Mouse (Mus musculus): ENCODE data around the gene Mtmr12. TPM values are rescaled to one million over a fixed set of nuclear protein-coding genes. Genes with fewer than 3 reads are reported as not detected.

Gene Mtmr12
- polyA plus RNA-seq, 1 experiment = 25.9 TPM

GRCm38 (mm10) chr15:12232429-12232828 lies 27.6 kb downstream of the Mtmr12 start:
- peak; percentile 49 for DNase-seq
- TF ChIP-seq POLR2A (IDR thresholded peaks at IDR 0.05; ENCODE audit: borderline replicate concordance, extremely low read depth, low read depth, low read length) (no peak), CTCF (IDR thresholded peaks at IDR 0.05; ENCODE audit: insufficient read depth, low read length) (no peak)
- H3K4me3 ChIP-seq (replicated peaks; ENCODE audit: extremely low read depth, low read depth, low read length) = no peak overlapping the region
- WGBS = 60% methylated on average over 11 of the region's 11 CpGs
- peaks cover 16% of the 10 kb centered on the region for H3K4me1 ChIP-seq (ENCODE audit: control insufficient read depth, insufficient read depth, low read length)

- no peak for DNase-seq
- no peak overlapping the region for H3K4me3 ChIP-seq (replicated peaks; ENCODE audit: extremely low read depth, low read depth, low read length)
- TF ChIP-seq CTCF (IDR thresholded peaks at IDR 0.05; ENCODE audit: insufficient read depth, low read length) (no peak), POLR2A (IDR thresholded peaks at IDR 0.05; ENCODE audit: borderline replicate concordance, extremely low read depth, low read depth, low read length) (no peak)
- WGBS = 72% methylated on average over 4 of the region's 4 CpGs
- peaks cover 11% of the 10 kb centered on the region for H3K4me1 ChIP-seq (ENCODE audit: control insufficient read depth, insufficient read depth, low read length)
Observed at GRCm38 (mm10) chr15:12233021-12233420, 28.2 kb downstream of the Mtmr12 start.

- no peak for DNase-seq
- 31% methylated on average over 1 of the region's 1 CpGs for WGBS
- peaks cover 7% of the 10 kb centered on the region for H3K4me1 ChIP-seq (ENCODE audit: control insufficient read depth, insufficient read depth, low read length)
- no peak overlapping the region for H3K4me3 ChIP-seq (replicated peaks; ENCODE audit: extremely low read depth, low read depth, low read length)
- TF ChIP-seq CTCF (IDR thresholded peaks at IDR 0.05; ENCODE audit: insufficient read depth, low read length) (no peak), POLR2A (IDR thresholded peaks at IDR 0.05; ENCODE audit: borderline replicate concordance, extremely low read depth, low read depth, low read length) (no peak)
Observed at GRCm38 (mm10) chr15:12235559-12235958, 30.7 kb downstream of the Mtmr12 start.

GRCm38 (mm10) chr15:12235983-12236382 lies 31.2 kb downstream of the Mtmr12 start:
- Histone ChIP-seq H3K4me3 (replicated peaks; ENCODE audit: extremely low read depth, low read depth, low read length) (no peak overlapping the region), H3K4me1 (ENCODE audit: control insufficient read depth, insufficient read depth, low read length) (peaks cover 6% of the 10 kb centered on the region)
- no peak for DNase-seq
- WGBS = 75% methylated on average over 4 of the region's 4 CpGs
- no peak for TF ChIP-seq POLR2A (IDR thresholded peaks at IDR 0.05; ENCODE audit: borderline replicate concordance, extremely low read depth, low read depth, low read length)
- TF ChIP-seq CTCF (IDR thresholded peaks at IDR 0.05; ENCODE audit: insufficient read depth, low read length) = no peak

GRCm38 (mm10) chr15:12236961-12237360 lies 32.1 kb downstream of the Mtmr12 start:
- no peak overlapping the region for H3K4me3 ChIP-seq (replicated peaks; ENCODE audit: extremely low read depth, low read depth, low read length)
- DNase-seq = no peak
- H3K4me1 ChIP-seq (ENCODE audit: control insufficient read depth, insufficient read depth, low read length) = peaks cover 6% of the 10 kb centered on the region
- 57% methylated on average over 2 of the region's 2 CpGs for WGBS
- TF ChIP-seq POLR2A (IDR thresholded peaks at IDR 0.05; ENCODE audit: borderline replicate concordance, extremely low read depth, low read depth, low read length) = no peak
- TF ChIP-seq CTCF (IDR thresholded peaks at IDR 0.05; ENCODE audit: insufficient read depth, low read length) = no peak

- peaks cover 1% of the 10 kb centered on the region; the same call in 1 of the 2 replicates for H3K4me1 ChIP-seq (ENCODE audit: control insufficient read depth, insufficient read depth, low read length)
- TF ChIP-seq CTCF (IDR thresholded peaks at IDR 0.05; ENCODE audit: insufficient read depth, low read length) = no peak
- no peak for TF ChIP-seq POLR2A (IDR thresholded peaks at IDR 0.05; ENCODE audit: borderline replicate concordance, extremely low read depth, low read depth, low read length)
- DNase-seq = no peak
- 69% methylated on average over 4 of the region's 4 CpGs for WGBS
- no peak overlapping the region for H3K4me3 ChIP-seq (replicated peaks; ENCODE audit: extremely low read depth, low read depth, low read length)
Observed at GRCm38 (mm10) chr15:12237539-12237938, 32.7 kb downstream of the Mtmr12 start.

- 87% methylated on average over 6 of the region's 6 CpGs for WGBS
- Histone ChIP-seq H3K4me3 (replicated peaks; ENCODE audit: extremely low read depth, low read depth, low read length) (no peak overlapping the region), H3K4me1 (ENCODE audit: control insufficient read depth, insufficient read depth, low read length) (no peaks in the 10 kb centered on the region)
- TF ChIP-seq POLR2A (IDR thresholded peaks at IDR 0.05; ENCODE audit: borderline replicate concordance, extremely low read depth, low read depth, low read length) = no peak
- no peak for TF ChIP-seq CTCF (IDR thresholded peaks at IDR 0.05; ENCODE audit: insufficient read depth, low read length)
- DNase-seq = no peak
Observed at GRCm38 (mm10) chr15:12238337-12238736, 33.5 kb downstream of the Mtmr12 start.

GRCm38 (mm10) chr15:12240705-12241328 lies 36.0 kb downstream of the Mtmr12 start:
- 95% methylated on average over 3 of the region's 3 CpGs for WGBS
- TF ChIP-seq CTCF (IDR thresholded peaks at IDR 0.05; ENCODE audit: insufficient read depth, low read length) (no peak), POLR2A (IDR thresholded peaks at IDR 0.05; ENCODE audit: borderline replicate concordance, extremely low read depth, low read depth, low read length) (no peak)
- H3K4me1 ChIP-seq (ENCODE audit: control insufficient read depth, insufficient read depth, low read length) = no peaks in the 10 kb centered on the region

GRCm38 (mm10) chr15:12243792-12244191 lies 39.0 kb downstream of the Mtmr12 start:
- 59% methylated on average over 3 of the region's 3 CpGs for WGBS
- H3K4me1 ChIP-seq (ENCODE audit: control insufficient read depth, insufficient read depth, low read length) = no peaks in the 10 kb centered on the region
- no peak for TF ChIP-seq POLR2A (IDR thresholded peaks at IDR 0.05; ENCODE audit: borderline replicate concordance, extremely low read depth, low read depth, low read length)
- no peak for TF ChIP-seq CTCF (IDR thresholded peaks at IDR 0.05; ENCODE audit: insufficient read depth, low read length)
- H3K4me3 ChIP-seq (replicated peaks; ENCODE audit: extremely low read depth, low read depth, low read length) = no peak overlapping the region
- DNase-seq = no peak

More at GRCm38 (mm10) chr15:12240705-12241328, 36.0 kb downstream of the Mtmr12 start:
- no peak for DNase-seq
- no peak overlapping the region for H3K4me3 ChIP-seq (replicated peaks; ENCODE audit: extremely low read depth, low read depth, low read length)

All from lung, adult 2 months (tissue).